10 mouse cellular contexts compared by ENCODE assay signal in the genomic region with DNA sequence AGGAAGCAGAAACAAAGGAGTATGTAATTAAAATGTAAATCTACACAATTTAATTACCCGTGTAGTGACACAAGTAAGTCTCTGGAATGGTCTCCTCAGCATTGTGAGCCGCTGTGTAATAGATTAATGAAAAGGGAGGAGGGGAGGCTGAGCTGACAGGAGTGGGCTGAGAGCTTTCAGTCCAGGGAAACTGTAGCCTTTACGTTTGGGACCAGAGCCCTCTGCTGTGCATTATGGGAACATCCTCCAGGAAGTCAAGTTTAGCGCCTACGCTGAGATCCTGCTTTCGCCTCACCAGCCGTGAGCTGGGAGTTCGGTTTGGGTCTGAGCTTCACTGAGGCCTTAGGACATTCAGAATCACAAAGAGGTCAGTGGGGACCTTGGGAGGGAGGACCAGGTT. TPM values are rescaled to one million over a fixed set of nuclear protein-coding genes. Genes with fewer than 3 reads are reported as not detected.
DNase-seq lines count a peak whose midpoint lies in the region; ATAC-seq lines count a peak whose summit lies in the region.
"Had no signal": no experiment of that assay in that cellular context is flagged by ENCODE, and none has a peak within 500 bp of the region (broad histone marks: within the 10 kb centered on the region; RNA-seq: fewer than 3 reads in every experiment).

No protein-coding gene starts in this region.

- H3K4me2 ChIP-seq in kidney, embryonic 14.5 days (replicated peaks; ENCODE audit: low read depth, low read length): no peak overlapping the region
- H3K4me2 ChIP-seq: embryonic facial prominence, embryonic 13.5 days had no signal

- peak; percentile 52; the same call in 1 of the 2 replicates for ATAC-seq in kidney, embryonic 14.5 days (ENCODE audit: low FRiP score, low TSS enrichment)

- WGBS in kidney, embryonic 14.5 days: 27% methylated on average over 8 of the region's 8 CpGs

- no peak for DNase-seq in kidney, adult 18-20 months
- peak; percentile 63 for DNase-seq in ES-CJ7 (ENCODE audit: low read depth, low spot score)
- DNase-seq in embryo, embryonic 11 days: peak; percentile 67
- DNase-seq in lung, postnatal 36 days: peak; percentile 15
- no peak for DNase-seq in MN1 (ENCODE audit: low spot score)
- DNase-seq in B cell, adult 2 months: no peak
- no peak for DNase-seq in testis, postnatal 14 days (ENCODE audit: low spot score)

- H3K9me3 ChIP-seq in kidney, embryonic 14.5 days (ENCODE audit: control insufficient read depth, low read length): peaks cover 20% of the 10 kb centered on the region

- H3K9ac ChIP-seq in kidney, embryonic 14.5 days (ENCODE audit: low read depth, low read length): no peak overlapping the region
- H3K9ac ChIP-seq: embryonic facial prominence, embryonic 13.5 days had no signal

- H3K4me1 ChIP-seq in kidney, embryonic 14.5 days (ENCODE audit: control insufficient read depth, insufficient read depth, low read length): no peaks in the 10 kb centered on the region
- H3K4me1 ChIP-seq: embryonic facial prominence, embryonic 13.5 days had no signal

- H3K36me3 ChIP-seq in kidney, embryonic 14.5 days (ENCODE audit: control insufficient read depth, insufficient read depth, low read length): no peaks in the 10 kb centered on the region
- H3K36me3 ChIP-seq: G1E had no signal

- H3K27ac ChIP-seq in kidney, embryonic 14.5 days (ENCODE audit: low read depth, low read length): no peak overlapping the region
- H3K27ac ChIP-seq: embryonic facial prominence, embryonic 13.5 days had no signal

- H3K4me3 ChIP-seq in kidney, embryonic 14.5 days (ENCODE audit: low read length): no peak overlapping the region
- H3K4me3 ChIP-seq: embryonic facial prominence, embryonic 13.5 days had no signal

- no peaks in the 10 kb centered on the region for H3K27me3 ChIP-seq in kidney, embryonic 14.5 days (ENCODE audit: control insufficient read depth, insufficient read depth, low read length)
- H3K27me3 ChIP-seq: embryonic facial prominence, embryonic 13.5 days had no signal

RNA-seq across cellular contexts. Expression of a gene that starts 19.1 kb away (rescaled TPM):
- 0.67 and 0.88 TPM in 2 replicates for polyA plus RNA-seq in kidney, embryonic 14.5 days (2014; fragmentation: Nextera tagmentation; extraction: Ambion mirVana)
- polyA plus RNA-seq: G1E had no signal

RNA-seq across cellular contexts. Expression of a gene that starts 23.2 kb away (rescaled TPM):
- 56.9 and 84.1 TPM in 2 replicates for polyA plus RNA-seq in kidney, embryonic 14.5 days (2014; fragmentation: Nextera tagmentation; extraction: Ambion mirVana)

RNA-seq across cellular contexts. Expression of a gene that starts 38.6 kb away (rescaled TPM):
- polyA plus RNA-seq in kidney, embryonic 14.5 days (2014; fragmentation: Nextera tagmentation; extraction: Ambion mirVana): 7.9 and 13.9 TPM in 2 replicates
- polyA plus RNA-seq: G1E had no signal

RNA-seq across cellular contexts. Expression of a gene that starts 50.7 kb away (rescaled TPM):
- polyA plus RNA-seq in kidney, embryonic 14.5 days (2014; fragmentation: Nextera tagmentation; extraction: Ambion mirVana): 0.07 and 0.09 TPM in 2 replicates
- polyA plus RNA-seq: embryonic facial prominence, embryonic 13.5 days; G1E had no signal

Comparison
In these comparisons a context has a peak if more than half of its experiments do, and no peak if none do; other contexts are left out.
1. DNase-seq: peak in ES-CJ7 (single experiment), embryo, embryonic 11 days (single experiment) and lung, postnatal 36 days (single experiment); none in kidney, adult 18-20 months (single experiment), MN1 (single experiment), B cell, adult 2 months (0 of 2) and testis, postnatal 14 days (single experiment).